Mouse (Mus musculus) bone marrow, adult 2 months (tissue): ENCODE data around the gene AL607142.1.

Experiments used
- CTCF ChIP-seq: fragments of 200-500 bp; IDR thresholded peaks from 2 replicates; pipeline ENCODE4 v1.5.1; 2011; ENCODE audit warnings: low read length, control low read depth; ENCODE audit not compliant: control insufficient read depth, insufficient read depth
- POLR2A ChIP-seq: fragments of 200-500 bp; IDR thresholded peaks from 2 replicates; pipeline ENCODE4 v1.6.1; 2011; ENCODE audit warnings: low read depth, mild to moderate bottlenecking, control low read depth, low read length, borderline replicate concordance; ENCODE audit not compliant: control insufficient read depth

DNA sequence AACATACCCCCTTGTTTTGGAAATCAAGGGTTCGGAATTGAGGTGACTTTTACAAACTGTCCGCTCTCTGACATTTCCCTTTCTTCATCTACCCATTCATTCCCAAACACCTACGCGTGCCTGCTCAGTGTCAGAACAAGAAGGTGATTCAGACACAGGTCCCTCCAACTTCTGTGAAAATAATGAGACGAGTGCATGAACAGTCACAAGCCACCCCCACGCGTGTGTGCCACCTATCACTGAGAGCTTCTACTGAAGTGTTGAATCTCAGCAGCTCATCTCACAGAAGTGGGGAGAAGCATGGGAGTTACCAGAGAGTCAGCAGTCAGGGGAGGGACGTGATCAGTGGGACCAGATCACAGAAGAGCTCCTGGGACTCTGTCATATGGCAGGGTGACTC is 12.5 kb downstream of the AL607142.1 start:
- TF ChIP-seq POLR2A (no peak), CTCF (no peak)
